Mouse (Mus musculus) liver (tissue): ENCODE measurements around the gene Olfr456.
"Not testable (repeated sequence)": the region's sequence is repeated elsewhere in the genome, so short reads cannot be mapped to it uniquely, and the experiment has no call there.

ENCODE experiments used
- DNase-seq: peaks from one replicate; pipeline ENCODE4 v3.0.0-alpha.2; 2020; ENCODE audit warnings: mixed read lengths

Gene Olfr456

GRCm38 (mm10) chr6:42487114-42487513 is at the start of gene Olfr456:
TSS of gene Olfr456 (minus strand) at chr6:42487214.
- no peak for DNase-seq

GRCm38 (mm10) chr6:42513461-42513860 is 26.4 kb upstream of the Olfr456 start:
- no peak for DNase-seq

DNA sequence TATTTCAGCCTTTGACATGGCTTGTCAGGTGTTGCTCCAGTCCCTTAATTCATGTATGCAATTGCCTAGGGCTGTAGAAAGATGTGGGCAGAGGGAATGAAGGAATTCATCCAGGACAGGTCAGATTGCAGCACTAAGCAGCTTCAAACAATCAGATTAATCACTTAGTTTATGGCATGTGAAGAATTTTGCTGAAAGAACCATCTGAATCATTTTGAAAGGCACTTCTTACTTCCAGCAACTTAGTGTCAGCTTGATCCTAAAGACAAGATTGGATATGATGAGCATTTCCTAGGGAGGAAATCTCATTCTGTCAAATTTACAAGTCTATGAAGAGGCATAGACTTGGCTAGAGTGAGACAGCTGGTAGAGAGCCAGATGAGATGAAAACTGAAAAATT is 22.3 kb upstream of the Olfr456 start:
- no peak for DNase-seq

GRCm38 (mm10) chr6:42503478-42503877 is 16.5 kb upstream of the Olfr456 start:
- no peak for DNase-seq

DNA sequence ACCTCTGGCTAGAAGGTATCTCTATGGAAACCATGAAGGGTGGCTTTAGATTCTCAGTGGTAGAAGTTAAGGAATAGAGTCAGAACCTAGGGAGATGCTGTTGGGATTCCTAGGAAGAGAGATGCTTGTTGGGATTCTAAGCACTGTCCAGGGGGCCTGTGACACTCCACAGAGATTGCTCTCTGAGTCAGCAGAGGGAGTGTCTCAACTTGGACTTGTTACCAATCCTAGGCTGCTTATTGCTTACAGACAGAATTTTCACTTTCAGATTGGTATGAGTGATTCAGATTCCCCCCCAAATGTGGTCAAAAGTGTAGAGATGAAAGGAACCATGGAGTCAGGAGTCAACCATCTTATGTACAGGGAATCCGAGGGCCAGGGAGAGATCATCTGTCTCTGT is 2.7 kb upstream of the Olfr456 start:
- DNase-seq, result no peak

DNA sequence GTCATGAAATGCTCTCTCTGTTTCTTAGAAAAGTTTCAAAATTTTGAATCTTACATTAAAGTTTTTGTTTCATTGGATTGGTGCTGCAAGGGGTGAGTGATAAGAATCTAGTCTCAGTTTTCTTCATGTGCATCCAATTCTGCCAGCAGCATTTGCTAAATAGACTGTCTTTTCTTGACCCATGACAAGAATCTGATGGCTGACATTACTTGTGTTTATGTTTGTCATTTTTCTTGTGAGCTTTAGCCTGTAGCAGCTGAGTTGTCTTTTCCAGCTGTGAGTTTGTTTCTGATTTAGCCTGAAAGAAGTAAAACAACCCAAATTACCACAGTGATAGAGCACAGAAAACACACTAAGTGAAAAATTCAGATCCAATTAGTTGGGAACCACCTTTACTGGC is 2.4 kb downstream of the Olfr456 start:
- no peak for DNase-seq

- DNase-seq, result no peak
Observed at GRCm38 (mm10) chr6:42476235-42476634, 10.8 kb downstream of the Olfr456 start, which contains the start of gene Olfr457. TSS of gene Olfr457 (minus strand) at chr6:42476335.

- not testable (repeated sequence) for DNase-seq
Observed at GRCm38 (mm10) chr6:42471298-42471697, 15.7 kb downstream of the Olfr456 start.

DNA sequence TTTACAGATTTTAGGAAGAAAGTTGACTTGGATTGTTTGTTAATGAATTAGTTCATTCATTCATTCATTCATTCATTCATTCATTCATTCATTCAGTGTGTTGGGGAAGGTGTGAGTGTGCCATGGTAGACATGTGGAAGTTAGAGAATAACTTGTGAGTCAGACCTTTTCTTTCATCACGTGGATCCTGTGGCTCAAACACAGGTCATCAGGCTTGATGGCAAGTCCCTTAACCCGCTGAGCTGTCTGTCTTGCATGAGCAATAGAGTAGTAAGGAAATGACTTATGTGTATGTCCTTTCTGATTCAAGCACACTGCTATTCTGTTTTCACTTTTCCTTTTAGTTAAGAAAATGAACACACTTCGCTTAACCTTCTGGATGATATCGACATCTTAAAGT is 16.5 kb downstream of the Olfr456 start:
- DNase-seq, result no peak

- no peak for DNase-seq
Observed at GRCm38 (mm10) chr6:42465096-42465495, 21.9 kb downstream of the Olfr456 start, which contains the start of gene Olfr458. TSS of gene Olfr458 (minus strand) at chr6:42465196.

GRCm38 (mm10) chr6:42447381-42447780 is 39.6 kb downstream of the Olfr456 start:
- DNase-seq, result no peak

DNA sequence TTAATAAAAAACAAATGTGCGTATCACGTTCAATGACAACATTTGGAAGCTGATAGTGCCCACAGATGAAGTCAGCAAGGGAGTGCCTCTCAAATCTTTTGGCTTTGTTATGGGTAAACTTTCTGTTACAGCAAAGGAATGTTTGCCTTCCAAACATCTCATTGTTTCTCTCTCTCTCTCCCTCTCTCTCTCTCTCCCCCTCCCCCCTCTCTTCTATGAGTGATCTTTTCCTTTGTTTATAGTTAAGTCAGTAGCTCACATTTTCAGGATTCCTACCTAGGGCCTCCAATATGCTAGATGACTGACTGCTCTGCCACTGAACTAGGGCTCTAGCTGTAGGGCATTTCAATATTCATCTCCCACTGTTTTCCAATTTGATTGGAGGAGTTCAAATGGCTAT is 42.5 kb downstream of the Olfr456 start:
- no peak for DNase-seq

DNA sequence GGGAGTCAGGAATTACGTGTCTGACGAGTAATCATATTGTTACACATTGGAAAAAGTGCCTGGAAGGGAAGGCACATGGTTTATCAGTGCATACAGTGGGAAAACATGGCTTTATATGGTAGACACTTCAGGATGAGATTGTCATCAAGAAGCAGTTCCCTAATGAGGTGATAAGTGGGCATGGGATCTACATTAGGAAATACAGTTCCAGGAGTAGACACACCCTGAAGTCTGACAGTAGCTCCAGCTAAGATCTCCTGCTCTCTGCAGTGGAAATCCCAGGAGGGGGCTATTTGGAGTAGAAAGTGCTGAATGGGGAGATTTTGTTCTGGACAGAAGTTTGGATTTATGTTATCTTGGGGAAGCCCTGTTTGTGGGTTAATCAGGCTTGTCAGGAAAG is 45.6 kb downstream of the Olfr456 start:
- DNase-seq, result no peak
